Mouse (Mus musculus) lung, adult 2 months (tissue): ENCODE data around the gene Sgsm2.

Experiments
- CTCF ChIP-seq: fragments of 200-500 bp; IDR thresholded peaks from 2 replicates; pipeline ENCODE4 v1.5.1; 2011; ENCODE audit warnings: mild to moderate bottlenecking, low read length, control low read depth; ENCODE audit not compliant: insufficient read depth
- POLR2A ChIP-seq: fragments of 200-500 bp; IDR thresholded peaks from 2 replicates; pipeline ENCODE4 v1.6.1; 2011; ENCODE audit warnings: low read depth, mild to moderate bottlenecking, control low read depth, low read length, borderline replicate concordance; ENCODE audit errors: extremely low read depth

- no peak for TF ChIP-seq POLR2A
- no peak for TF ChIP-seq CTCF
Measured at GRCm38 (mm10) chr11:74822746-74823440, 74.0 kb downstream of the Sgsm2 start.
